In genomic region chr11:60728260-60728761, GRCm38 (mm10) we compare ENCODE assay signal across 8 mouse cellular contexts. TPM values are rescaled to one million over a fixed set of nuclear protein-coding genes. Genes with fewer than 3 reads are reported as not detected.
DNase-seq lines count a peak whose midpoint lies in the region; ATAC-seq and TF ChIP-seq lines count a peak whose summit lies in the region.

Mief2 (plus strand) TSS chr11:60728398.

- H3ac ChIP-seq in C2C12 (ENCODE audit: control insufficient read depth, insufficient read length, low read depth): peak within 1 kb of the TSS; percentile 86
- peak within 1 kb of the TSS; percentile 61 for H3ac ChIP-seq in myocyte (ENCODE audit: control insufficient read depth, insufficient read length)

- TF ChIP-seq POLR2A in brain, embryonic 14.5 days (IDR thresholded peaks at IDR 0.05; ENCODE audit: borderline replicate concordance, extremely low read depth, insufficient read depth, insufficient read length, poor library complexity, severe bottlenecking): no peak; the same call in 1 of the 2 replicates
- peak; percentile 43; the same call in 1 of the 2 replicates for TF ChIP-seq POLR2A in liver, adult 2 months (IDR thresholded peaks at IDR 0.05; ENCODE audit: extremely low read depth, insufficient read depth, low read length)
- TF ChIP-seq POLR2A in myocyte (IDR thresholded peaks at IDR 0.05; ENCODE audit: insufficient read length, low read depth): peak; percentile 87

- peak within 1 kb of the TSS; percentile 84 for H3K4me2 ChIP-seq in heart, embryonic 11.5 days
- peak within 1 kb of the TSS; percentile 79 for H3K4me2 ChIP-seq in kidney, embryonic 16.5 days (replicated peaks; ENCODE audit: low read depth, low read length)
- peak within 1 kb of the TSS; percentile 100 for H3K4me2 ChIP-seq in myocyte (ENCODE audit: low read depth)

- H3K9ac ChIP-seq in heart, embryonic 11.5 days (ENCODE audit: low read depth, low read length): peak within 1 kb of the TSS; percentile 89
- peak within 1 kb of the TSS; percentile 90 for H3K9ac ChIP-seq in kidney, embryonic 16.5 days (replicated peaks; ENCODE audit: low read length)
- peak within 1 kb of the TSS; percentile 99 for H3K9ac ChIP-seq in liver, adult 2 months (ENCODE audit: low read depth, low read length)

- peaks cover 11% of the 10 kb centered on the region for H3K36me3 ChIP-seq in C2C12 (ENCODE audit: control insufficient read depth, insufficient read depth)
- peaks cover 48% of the 10 kb centered on the region for H3K36me3 ChIP-seq in erythroblast, embryonic 14.5 days (ENCODE audit: control insufficient read depth)
- H3K36me3 ChIP-seq in heart, embryonic 11.5 days (ENCODE audit: control insufficient read depth, insufficient read depth, low read length): peaks cover 27% of the 10 kb centered on the region
- H3K36me3 ChIP-seq in kidney, embryonic 16.5 days (ENCODE audit: insufficient read depth, low read length): peaks cover 30% of the 10 kb centered on the region
- H3K36me3 ChIP-seq in liver, adult 2 months (ENCODE audit: control insufficient read depth, insufficient read depth, low read length): peaks cover 2% of the 10 kb centered on the region; the same call in 1 of the 2 replicates
- H3K36me3 ChIP-seq in myocyte (ENCODE audit: control insufficient read depth, insufficient read depth): peaks cover 7% of the 10 kb centered on the region
- H3K36me3 ChIP-seq in splenic B cell, adult 2 months (ENCODE audit: control insufficient read depth, insufficient read depth, low read length, poor library complexity, severe bottlenecking): no peaks in the 10 kb centered on the region; the same call in 1 of the 2 replicates

- H3K4me1 ChIP-seq in erythroblast, embryonic 14.5 days (ENCODE audit: control insufficient read depth): peaks cover 37% of the 10 kb centered on the region
- H3K4me1 ChIP-seq in heart, embryonic 11.5 days (ENCODE audit: control insufficient read depth, insufficient read depth, low read length): peaks cover 18% of the 10 kb centered on the region
- H3K4me1 ChIP-seq in kidney, embryonic 16.5 days (ENCODE audit: insufficient read depth, low read length): peaks cover 21% of the 10 kb centered on the region
- peaks cover 35% of the 10 kb centered on the region for H3K4me1 ChIP-seq in liver, adult 2 months (ENCODE audit: control insufficient read depth, insufficient read depth, low read length)

- H3K79me3 ChIP-seq in C2C12 (ENCODE audit: low read depth): peaks cover 15% of the 10 kb centered on the region

- peak within 1 kb of the TSS; percentile 57 for H3K4me3 ChIP-seq in C2C12 (ENCODE audit: insufficient read depth, poor library complexity, severe bottlenecking)
- H3K4me3 ChIP-seq in erythroblast, embryonic 14.5 days (replicated peaks): peak within 1 kb of the TSS; percentile 89
- H3K4me3 ChIP-seq in heart, embryonic 11.5 days (ENCODE audit: low read depth, low read length): peak within 1 kb of the TSS; percentile 82
- peak within 1 kb of the TSS; percentile 75 for H3K4me3 ChIP-seq in kidney, embryonic 16.5 days (ENCODE audit: low read length)
- H3K4me3 ChIP-seq in liver, adult 2 months (ENCODE audit: insufficient read depth, low read depth, low read length): peak within 1 kb of the TSS; percentile 99
- H3K4me3 ChIP-seq in myocyte: peak within 1 kb of the TSS; percentile 74

- WGBS in heart, embryonic 11.5 days (ENCODE audit: insufficient replicate concordance): under 1% methylated on average over 44 of the region's 44 CpGs
- WGBS in kidney, embryonic 16.5 days: under 1% methylated on average over 44 of the region's 44 CpGs
- under 1% methylated on average over 44 of the region's 44 CpGs for WGBS in liver, adult 2 months

- H3K27me3 ChIP-seq in C2C12 (ENCODE audit: control insufficient read depth, insufficient read depth, insufficient read length): no peaks in the 10 kb centered on the region
- no peaks in the 10 kb centered on the region for H3K27me3 ChIP-seq in erythroblast, embryonic 14.5 days (ENCODE audit: control insufficient read depth)
- H3K27me3 ChIP-seq in heart, embryonic 11.5 days (ENCODE audit: control insufficient read depth, insufficient read depth, low read length): no peaks in the 10 kb centered on the region
- H3K27me3 ChIP-seq in kidney, embryonic 16.5 days (ENCODE audit: insufficient read depth, low read length): no peaks in the 10 kb centered on the region
- no peaks in the 10 kb centered on the region for H3K27me3 ChIP-seq in liver, adult 2 months (ENCODE audit: control insufficient read depth, insufficient read depth, low read length)
- H3K27me3 ChIP-seq in myocyte (ENCODE audit: control insufficient read depth, insufficient read depth, insufficient read length): no peaks in the 10 kb centered on the region
- no peaks in the 10 kb centered on the region for H3K27me3 ChIP-seq in splenic B cell, adult 2 months (ENCODE audit: control insufficient read depth, insufficient read depth, low read length, poor library complexity, severe bottlenecking)

- peak within 1 kb of the TSS; percentile 85 for H3K27ac ChIP-seq in heart, embryonic 11.5 days (ENCODE audit: low read depth, low read length)
- H3K27ac ChIP-seq in kidney, embryonic 16.5 days (ENCODE audit: low read length): peak within 1 kb of the TSS; percentile 87
- peak within 1 kb of the TSS; percentile 86 for H3K27ac ChIP-seq in liver, adult 2 months (replicated peaks; ENCODE audit: insufficient read depth, low read depth, low read length)

- ATAC-seq in heart, embryonic 11.5 days (replicated peaks; ENCODE audit: insufficient number of reproducible peaks, low FRiP score, low TSS enrichment): peak; percentile 86
- ATAC-seq in kidney, embryonic 16.5 days (ENCODE audit: low FRiP score, low TSS enrichment): peak; percentile 94

- peak; percentile 99 for DNase-seq in brain, embryonic 14.5 days (ENCODE audit: low read depth)
- DNase-seq in liver, adult 2 months (ENCODE audit: extremely low read depth, low read depth, low spot score): peak; percentile 91
- peak; percentile 96 for DNase-seq in splenic B cell, adult 2 months (ENCODE audit: low read depth, low spot score)

- H3K9me3 ChIP-seq in erythroblast, embryonic 14.5 days (ENCODE audit: control insufficient read depth, low read length): no peaks in the 10 kb centered on the region
- H3K9me3 ChIP-seq in heart, embryonic 11.5 days (replicated peaks; ENCODE audit: control insufficient read depth, low read length): no peaks in the 10 kb centered on the region
- no peaks in the 10 kb centered on the region for H3K9me3 ChIP-seq in kidney, embryonic 16.5 days (ENCODE audit: low read length)

- no peak for TF ChIP-seq CTCF in C2C12 (IDR thresholded peaks at IDR 0.05; ENCODE audit: control insufficient read depth, insufficient read depth, insufficient read length)
- no peak for TF ChIP-seq CTCF in brain, embryonic 14.5 days (IDR thresholded peaks at IDR 0.05; ENCODE audit: borderline replicate concordance, extremely low read depth, insufficient read depth, insufficient read length)
- no peak for TF ChIP-seq CTCF in liver, adult 2 months (IDR thresholded peaks at IDR 0.05; ENCODE audit: low read depth, low read length)

- H3K79me2 ChIP-seq in C2C12 (ENCODE audit: control insufficient read depth, insufficient read depth) (peaks cover 26% of the 10 kb centered on the region), myocyte (ENCODE audit: control insufficient read depth, insufficient read depth) (peaks cover 8% of the 10 kb centered on the region)
- H3K79me2 ChIP-seq in liver, adult 2 months (ENCODE audit: control insufficient read depth, insufficient read depth, low read length): peaks cover 9% of the 10 kb centered on the region; the same call in 1 of the 2 replicates

TF ChIP-seq in C2C12, 6 proteins besides CTCF, POLR2A, EP300 and RAD21:
- TF ChIP-seq MYOG (IDR thresholded peaks at IDR 0.05; ENCODE audit: control insufficient read depth, extremely low read depth, insufficient read length) (no peak), CEBPB (IDR thresholded peaks at IDR 0.05; ENCODE audit: low read depth) (no peak), USF1 (IDR thresholded peaks at IDR 0.05; ENCODE audit: low read depth) (peak; percentile 96), MAX (IDR thresholded peaks at IDR 0.05) (peak; percentile 86)
TF ChIP-seq in C2C12: peak in this region for 2.

TF ChIP-seq in myocyte, 11 proteins besides CTCF, POLR2A, EP300 and RAD21:
- no peak for TF ChIP-seq MAX (IDR thresholded peaks at IDR 0.05; ENCODE audit: low read depth)
- peak; percentile 56 for TF ChIP-seq SRF (IDR thresholded peaks at IDR 0.05; ENCODE audit: control insufficient read depth, insufficient read length, low read depth)
- peak in 2 of 3 experiments; percentile 45 to 47 for TF ChIP-seq MYOG (IDR thresholded peaks at IDR 0.05; ENCODE audit: control insufficient read depth in 1 of 3, insufficient read depth in 1 of 3, insufficient read length in 2 of 3, low read depth in 2 of 3)
- peak; percentile 98 for TF ChIP-seq USF1 (IDR thresholded peaks at IDR 0.05; ENCODE audit: low read depth)
- TF ChIP-seq POLR2AphosphoS2 (IDR thresholded peaks at IDR 0.05; ENCODE audit: insufficient read length, low read depth): peak; percentile 73
- peak; percentile 45 for TF ChIP-seq E2F4 (IDR thresholded peaks at IDR 0.05; ENCODE audit: insufficient read depth)
- TF ChIP-seq MYOD1 (IDR thresholded peaks at IDR 0.05; ENCODE audit: control insufficient read depth in 1 of 3, insufficient read length in 2 of 3, low read depth in 2 of 3): no peak

RNA-seq across cellular contexts. Expression of gene Mief2, which starts in this region (rescaled TPM):
- polyA plus RNA-seq in C2C12 (2012; fragmentation: generic; extraction: Trizol) (14.0 TPM), myocyte (2012; fragmentation: generic; extraction: Trizol) (49.7 TPM)
- 27.9 and 29.9 TPM in 2 replicates for polyA plus RNA-seq in brain, embryonic 14.5 days (2012; rRNA removed)
- 0.38 and 0.50 TPM in 2 replicates for polyA plus RNA-seq in erythroblast, embryonic 14.5 days (2012)
- 14.4 and 18.4 TPM in 2 replicates for polyA plus RNA-seq in heart, embryonic 11.5 days (2014; fragmentation: Nextera tagmentation; extraction: Ambion mirVana)
- 16.2 and 17.2 TPM in 2 replicates for polyA plus RNA-seq in kidney, embryonic 16.5 days (2015; fragmentation: Nextera tagmentation; extraction: Ambion mirVana)
- total RNA-seq in liver, adult 2 months (2014; rRNA removed): 10.7 and 13.1 TPM in 2 replicates
- polyA plus RNA-seq in liver, adult 2 months (2012; rRNA removed): 20.3 and 26.3 TPM in 2 replicates

Comparison
In these comparisons a context has a peak if more than half of its experiments do, and no peak if none do; other contexts are left out.
1. Peak in every context shown above with its lines: DNase-seq, ATAC-seq, H3K4me3 ChIP-seq and H3K27ac ChIP-seq.
2. RNA of gene Mief2 (polyA plus RNA-seq): 49.7 TPM in myocyte (single experiment), 27.9 to 29.9 TPM in brain, embryonic 14.5 days, 20.3 to 26.3 TPM in liver, adult 2 months, 16.2 to 17.2 TPM in kidney, embryonic 16.5 days, 14.4 to 18.4 TPM in heart, embryonic 11.5 days and 14.0 TPM in C2C12 (single experiment); 0.38 to 0.50 TPM in erythroblast, embryonic 14.5 days; every median in the first group is over 10 times any median in the second.